In the genomic region with DNA sequence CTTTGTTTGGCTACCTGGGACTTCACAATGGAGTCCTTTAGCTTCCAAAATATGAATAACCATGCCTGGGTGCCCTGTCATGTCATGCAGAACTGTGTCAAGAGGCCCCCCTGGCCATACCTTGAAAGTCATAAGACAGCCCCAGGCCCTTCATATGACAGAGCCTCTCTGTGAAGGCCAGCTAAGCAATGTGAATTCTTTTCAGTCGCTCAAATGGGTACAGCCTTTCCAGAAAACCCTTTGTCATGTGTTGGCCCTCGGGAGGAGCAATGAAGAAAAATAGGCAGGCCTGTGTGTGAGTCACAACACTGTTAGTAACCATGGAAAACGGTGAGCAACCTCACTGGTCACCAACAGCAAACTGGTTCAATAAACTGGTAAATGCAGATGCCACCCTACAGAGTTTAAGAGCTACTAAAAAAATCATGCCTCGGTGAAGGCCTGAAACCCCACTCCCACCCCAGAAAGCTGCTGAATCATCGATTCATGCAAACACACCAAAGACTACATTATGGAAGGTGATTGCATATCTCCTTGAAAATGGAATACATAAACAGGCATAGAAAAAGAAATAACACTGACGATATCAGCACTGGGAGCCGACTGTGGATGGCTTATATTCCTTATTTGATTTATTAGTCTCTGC, we compare ENCODE assay signal across 9 mouse cellular contexts. TPM values are rescaled to one million over a fixed set of nuclear protein-coding genes. Genes with fewer than 3 reads are reported as not detected.
DNase-seq lines count a peak whose midpoint lies in the region; ATAC-seq lines count a peak whose summit lies in the region.
"Had no signal": no experiment of that assay in that cellular context is flagged by ENCODE, and none has a peak within 500 bp of the region (broad histone marks: within the 10 kb centered on the region; RNA-seq: fewer than 3 reads in every experiment).

No protein-coding gene starts in this region.

- H3K27ac ChIP-seq in kidney, embryonic 14.5 days (ENCODE audit: low read depth, low read length): peak overlapping the region; percentile 9; the same call in 1 of the 2 replicates
- peak overlapping the region; percentile 89 for H3K27ac ChIP-seq in heart, embryonic 13.5 days (replicated peaks)
- H3K27ac ChIP-seq in midbrain, embryonic 11.5 days (ENCODE audit: low read depth, low read length): no peak overlapping the region

- H3K4me3 ChIP-seq in kidney, embryonic 14.5 days (ENCODE audit: low read length): no peak overlapping the region
- no peak overlapping the region for H3K4me3 ChIP-seq in heart, embryonic 13.5 days
- H3K4me3 ChIP-seq in midbrain, embryonic 11.5 days (ENCODE audit: low read depth, low read length): no peak overlapping the region
- H3K4me3 ChIP-seq: megakaryocyte, embryonic 14.5 days had no signal

- H3K9ac ChIP-seq in kidney, embryonic 14.5 days (ENCODE audit: low read depth, low read length): no peak overlapping the region
- peak overlapping the region; percentile 56; the same call in 1 of the 2 replicates for H3K9ac ChIP-seq in heart, embryonic 13.5 days
- no peak overlapping the region for H3K9ac ChIP-seq in midbrain, embryonic 11.5 days (ENCODE audit: low read length)

- H3K27me3 ChIP-seq in kidney, embryonic 14.5 days (ENCODE audit: control insufficient read depth, insufficient read depth, low read length): no peaks in the 10 kb centered on the region
- no peaks in the 10 kb centered on the region for H3K27me3 ChIP-seq in heart, embryonic 13.5 days (replicated peaks)
- H3K27me3 ChIP-seq in midbrain, embryonic 11.5 days (ENCODE audit: control insufficient read depth, insufficient read depth, low read length): no peaks in the 10 kb centered on the region

- no peak for DNase-seq in kidney, adult 8-10 months
- DNase-seq in NIH3T3 (ENCODE audit: low read depth): peak; percentile 47
- DNase-seq in midbrain, embryonic 11.5 days (ENCODE audit: low spot score, missing footprints): peak; percentile 62
- no peak for DNase-seq in left cerebral cortex, adult 8-10 months (ENCODE audit: low spot score in 2 of 2)
- DNase-seq: kidney, adult 11 months had no signal

- no peaks in the 10 kb centered on the region for H3K36me3 ChIP-seq in kidney, embryonic 14.5 days (ENCODE audit: control insufficient read depth, insufficient read depth, low read length)
- H3K36me3 ChIP-seq in heart, embryonic 13.5 days: no peaks in the 10 kb centered on the region
- H3K36me3 ChIP-seq in midbrain, embryonic 11.5 days (ENCODE audit: control insufficient read depth, insufficient read depth, low read length): no peaks in the 10 kb centered on the region

- no peak for ATAC-seq in kidney, embryonic 14.5 days (ENCODE audit: low FRiP score, low TSS enrichment)
- no peak for ATAC-seq in heart, embryonic 13.5 days (ENCODE audit: extremely low read depth, insufficient number of reproducible peaks, low FRiP score, low TSS enrichment)
- ATAC-seq in midbrain, embryonic 11.5 days (ENCODE audit: low FRiP score): no peak
- ATAC-seq in erythroblast, adult 5-6 weeks (replicated peaks; ENCODE audit: low FRiP score, poor library complexity, severe bottlenecking): no peak

- 69% methylated on average over 7 of the region's 7 CpGs for WGBS in kidney, embryonic 14.5 days
- 72% methylated on average over 7 of the region's 7 CpGs for WGBS in heart, embryonic 13.5 days
- WGBS in midbrain, embryonic 11.5 days: 85% methylated on average over 7 of the region's 7 CpGs

- H3K4me2 ChIP-seq in kidney, embryonic 14.5 days (replicated peaks; ENCODE audit: low read depth, low read length): no peak overlapping the region
- no peak overlapping the region for H3K4me2 ChIP-seq in heart, embryonic 13.5 days
- H3K4me2 ChIP-seq in midbrain, embryonic 11.5 days: no peak overlapping the region

- H3K4me1 ChIP-seq in kidney, embryonic 14.5 days (ENCODE audit: control insufficient read depth, insufficient read depth, low read length): peaks cover 19% of the 10 kb centered on the region
- peaks cover 69% of the 10 kb centered on the region for H3K4me1 ChIP-seq in heart, embryonic 13.5 days
- H3K4me1 ChIP-seq in midbrain, embryonic 11.5 days (ENCODE audit: control insufficient read depth, insufficient read depth, low read length): no peaks in the 10 kb centered on the region

- H3K9me3 ChIP-seq in kidney, embryonic 14.5 days (ENCODE audit: control insufficient read depth, low read length): no peaks in the 10 kb centered on the region
- H3K9me3 ChIP-seq in heart, embryonic 13.5 days: no peaks in the 10 kb centered on the region
- H3K9me3 ChIP-seq in midbrain, embryonic 11.5 days (ENCODE audit: control insufficient read depth, low read length): no peaks in the 10 kb centered on the region
- H3K9me3 ChIP-seq: megakaryocyte, embryonic 14.5 days had no signal

RNA-seq across cellular contexts. Expression of a gene that starts 57.9 kb away (rescaled TPM):
- polyA plus RNA-seq in kidney, embryonic 14.5 days (2014; fragmentation: Nextera tagmentation; extraction: Ambion mirVana): 10.1 and 16.7 TPM in 2 replicates
- polyA plus RNA-seq in heart, embryonic 13.5 days (2015; fragmentation: Nextera tagmentation; extraction: Ambion mirVana): 49.2 and 64.7 TPM in 2 replicates
- polyA plus RNA-seq in midbrain, embryonic 11.5 days (2014; fragmentation: Nextera tagmentation; extraction: Ambion mirVana): 2.2 and 2.3 TPM in 2 replicates
- total RNA-seq in erythroblast, adult 5-6 weeks (2015; ENCODE audit: low replicate concordance): not detected in 2 replicates
- not detected in 2 replicates for total RNA-seq in erythroblast, adult 5-6 weeks (2017; ENCODE audit: low replicate concordance)
- 10 to 100 TPM; 44.9 to 49.2 (median 46.9) TPM for total RNA-seq in left cerebral cortex, adult 8-10 months (2022)

Comparison
In these comparisons a context has a peak if more than half of its experiments do, and no peak if none do; other contexts are left out.
1. DNase-seq: peak in NIH3T3 (single experiment) and midbrain, embryonic 11.5 days (single experiment); none in kidney, adult 8-10 months (0 of 2) and left cerebral cortex, adult 8-10 months (0 of 2).